Mouse (Mus musculus) olfactory bulb, adult 2 months (tissue): ENCODE measurements around the gene Apbb2. TPM values are rescaled to one million over a fixed set of nuclear protein-coding genes. Genes with fewer than 3 reads are reported as not detected.
A peak's percentile ranks its signal among the peaks of the same experiment; 100 is the strongest.
"Not testable (repeated sequence)": the region's sequence is repeated elsewhere in the genome, so short reads cannot be mapped to it uniquely, and the experiment has no call there.

Experiments
- H3K27ac ChIP-seq: fragments of 200-500 bp; 2 replicates; pipeline ENCODE4 v1.5.1; 2012; ENCODE audit warnings: low read depth, low read length; ENCODE audit not compliant: insufficient read depth
- H3K4me1 ChIP-seq: fragments of 200-500 bp; 2 replicates; pipeline ENCODE4 v1.6.1; 2012; ENCODE audit warnings: low read length; ENCODE audit not compliant: control insufficient read depth, insufficient read depth
- H3K4me3 ChIP-seq: fragments of 200-500 bp; 2 replicates; pipeline ENCODE4 v1.5.1; 2012; ENCODE audit warnings: mild to moderate bottlenecking, low read depth, low read length, moderate library complexity; ENCODE audit not compliant: insufficient read depth
- CTCF ChIP-seq: fragments of 200-500 bp; IDR thresholded peaks from 2 replicates; pipeline ENCODE4 v1.5.1; 2012; ENCODE audit warnings: low read depth, mild to moderate bottlenecking, low read length, moderate library complexity; ENCODE audit not compliant: insufficient read depth
- POLR2A ChIP-seq: fragments of 200-500 bp; IDR thresholded peaks from 2 replicates; pipeline ENCODE4 v1.6.1; 2012; ENCODE audit warnings: mild to moderate bottlenecking, low read depth, low read length, moderate library complexity; ENCODE audit not compliant: insufficient read depth
- WGBS: fragments of 180-500 bp; shearing (Covaris S2); methylation state at CpG from one replicate; pipeline ENCODE4 v1.1.7; 2018; 5-methylcytosine and 5-hydroxymethylcytosine counted together
- polyA plus RNA-seq: library from polyadenylated mRNA; stranded (reverse); fragments of >200 nt; gene quantifications from 2 replicates; pipeline ENCODE4 v1.2.4, GENCODE M21; 2012; ENCODE audit warnings: low replicate concordance; ENCODE audit not compliant: missing spikeins, insufficient read depth, insufficient read length

Apbb2 gene
- polyA plus RNA-seq, 1 experiment, result not detected

DNA sequence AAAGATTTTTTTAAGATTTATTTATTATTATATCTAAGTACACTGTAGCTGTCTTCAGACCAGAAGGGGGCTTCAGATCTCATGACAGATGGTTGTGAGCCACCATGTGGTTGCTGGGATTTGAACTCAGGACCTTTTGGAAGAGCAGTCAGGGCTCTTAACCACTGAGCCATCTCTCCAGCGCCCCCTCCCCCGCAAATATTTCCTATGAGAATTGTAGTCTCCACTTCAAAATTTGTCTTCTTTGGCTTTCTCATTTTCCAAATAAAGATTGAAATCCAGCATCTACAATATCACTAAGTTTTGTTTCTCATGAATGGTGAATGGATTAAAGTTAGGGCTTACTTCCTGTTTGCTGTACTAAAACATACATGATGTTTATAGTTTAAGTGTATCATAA, 356.1 kb downstream of the Apbb2 start:
- Histone ChIP-seq H3K4me3 (no peak overlapping the region), H3K27ac (no peak overlapping the region), H3K4me1 (peaks cover 8% of the 10 kb centered on the region; the same call in 1 of the 2 replicates)
- no peak for TF ChIP-seq POLR2A
- TF ChIP-seq CTCF, result no peak
- WGBS, result 93% methylated on average over 2 of the region's 2 CpGs

DNA sequence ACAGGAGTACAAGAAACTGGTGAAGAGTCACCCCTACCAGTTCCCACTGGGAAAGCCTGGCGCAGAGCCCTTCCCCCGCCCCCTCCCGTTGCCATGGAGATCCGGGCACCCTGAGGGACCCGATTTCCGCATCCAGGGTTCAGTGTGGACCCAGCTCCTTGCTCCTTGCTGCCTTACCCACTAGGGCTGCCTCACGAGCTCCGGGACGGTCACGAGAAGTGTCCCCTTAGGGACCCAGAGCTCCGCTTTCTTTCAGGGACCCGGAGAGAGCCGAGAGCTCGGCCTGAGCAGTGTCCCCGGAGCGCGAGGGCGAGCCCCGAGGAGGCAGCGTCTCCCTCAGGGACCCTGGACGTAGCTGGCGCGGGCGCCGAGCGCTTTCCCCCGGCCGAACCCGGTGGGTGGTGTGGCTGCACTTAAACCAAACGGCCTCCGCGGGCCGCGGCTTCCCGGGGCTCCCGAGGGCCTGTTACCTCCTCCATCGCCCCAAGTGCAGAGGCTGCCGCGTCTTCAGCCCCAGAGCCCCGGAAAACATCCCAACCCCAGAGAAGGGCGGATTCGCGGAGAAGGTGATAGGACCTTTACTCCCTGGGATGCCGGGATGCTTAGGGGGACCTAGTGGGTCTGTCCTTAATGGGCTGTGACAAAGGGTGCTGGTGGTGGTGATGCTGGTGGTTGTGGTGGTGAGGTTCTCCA, 358.7 kb downstream of the Apbb2 start, which contains the start of gene Nsun7:
Gene Nsun7, plus strand, starts transcription at position 142 of the 693 bp plus-strand sequence.
- H3K4me3 ChIP-seq, result peak within 1 kb of the TSS; percentile 75
- H3K4me1 ChIP-seq, result peaks cover 8% of the 10 kb centered on the region; the same call in 1 of the 2 replicates
- no peak for TF ChIP-seq POLR2A
- 0 out of 2 replicates have a peak, but pooled peaks have one; percentile 19 for TF ChIP-seq CTCF
- under 1% methylated on average over 44 of the region's 44 CpGs for WGBS
- no peak within 1 kb of the TSS; the same call in 1 of the 2 replicates for H3K27ac ChIP-seq

DNA sequence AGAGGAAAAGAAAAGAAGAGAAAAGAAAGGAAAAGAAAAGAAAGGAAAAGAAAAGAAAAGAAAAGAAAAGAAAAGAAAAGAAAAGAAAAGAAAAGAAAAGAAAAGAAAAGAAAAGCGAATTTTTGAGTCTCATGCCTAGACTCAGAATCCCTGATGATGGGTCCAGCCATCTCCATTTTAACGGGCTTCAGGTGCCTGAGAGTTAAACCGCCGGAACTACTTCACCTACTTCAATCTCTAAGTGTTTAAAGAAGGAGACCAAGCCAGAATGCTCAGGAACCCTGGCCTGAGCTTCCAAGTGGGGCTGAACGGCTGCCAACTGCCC, 359.2 kb downstream of the Apbb2 start:
- H3K4me1 ChIP-seq, H3K27ac ChIP-seq: not testable (repeated sequence)
- WGBS, result 3% methylated on average over 5 of the region's 5 CpGs
- peak overlapping the region; percentile 75 for H3K4me3 ChIP-seq

DNA sequence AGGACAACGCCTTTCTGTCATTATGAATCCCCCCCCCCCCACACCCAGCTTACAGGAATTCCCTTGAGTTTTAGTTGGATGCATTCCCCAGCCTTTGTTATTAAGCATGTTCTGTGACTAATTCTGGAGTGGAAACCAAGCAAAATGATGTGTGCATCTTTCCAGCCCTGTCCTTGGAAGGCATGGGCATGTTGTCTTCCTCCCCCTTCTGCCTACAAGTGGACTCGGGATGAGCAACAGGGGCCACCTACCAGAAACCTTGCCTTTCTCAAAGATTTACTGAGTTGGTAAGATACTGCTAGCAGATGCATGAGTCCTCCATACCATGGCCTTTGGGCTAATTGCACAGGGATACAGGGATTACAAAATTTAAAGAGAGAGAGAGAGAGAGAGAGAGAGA, 359.6 kb downstream of the Apbb2 start:
- 61% methylated on average over 2 of the region's 2 CpGs for WGBS
- Histone ChIP-seq H3K4me3 (no peak overlapping the region), H3K27ac (no peak overlapping the region), H3K4me1 (peaks cover 8% of the 10 kb centered on the region; the same call in 1 of the 2 replicates)
- no peak for TF ChIP-seq POLR2A
- no peak for TF ChIP-seq CTCF

DNA sequence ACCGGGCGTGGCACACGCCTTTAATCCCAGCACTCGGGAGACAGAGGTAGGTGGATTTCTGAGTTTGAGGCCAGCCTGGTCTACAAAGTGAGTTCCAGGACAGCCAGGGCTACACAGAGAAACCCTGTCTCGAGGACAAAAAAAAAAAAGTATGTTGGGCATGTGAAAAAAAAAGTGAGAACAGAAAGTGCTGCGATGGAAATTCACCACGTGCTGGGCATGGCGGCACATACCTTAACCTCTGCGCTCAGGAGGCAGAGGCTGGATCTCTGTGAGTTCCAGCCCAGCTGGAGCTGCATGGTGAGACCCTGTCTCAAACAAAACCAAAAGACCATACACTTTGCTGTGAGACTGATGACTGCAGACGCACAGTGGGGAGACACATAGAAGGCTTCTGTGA, 363.5 kb downstream of the Apbb2 start:
- no peak overlapping the region for H3K27ac ChIP-seq
- H3K4me1 ChIP-seq, result peaks cover 8% of the 10 kb centered on the region; the same call in 1 of the 2 replicates
- 90% methylated on average over 10 of the region's 10 CpGs for WGBS
- TF ChIP-seq POLR2A (no peak), CTCF (no peak)
- no peak overlapping the region for H3K4me3 ChIP-seq

DNA sequence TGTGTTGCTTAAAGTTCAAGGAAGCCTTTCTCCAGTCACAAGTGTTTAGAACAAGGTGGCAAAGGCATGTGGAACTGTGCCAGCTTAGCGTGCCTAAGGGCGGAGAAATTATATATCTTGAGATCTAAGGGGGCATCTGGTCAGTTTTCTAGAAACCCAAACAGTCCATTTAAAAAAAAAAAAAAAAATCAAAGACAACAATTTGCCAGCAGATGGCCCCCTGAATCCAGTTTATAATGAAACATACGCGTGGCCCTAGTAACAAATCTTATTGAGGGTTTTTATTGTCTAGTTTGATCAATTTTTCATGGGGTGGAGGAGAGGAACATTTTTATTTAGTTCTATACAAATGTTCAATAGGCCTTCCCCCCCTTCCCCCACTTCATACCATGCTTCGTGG, 365.4 kb downstream of the Apbb2 start:
- WGBS, result 52% methylated on average over 5 of the region's 5 CpGs
- Histone ChIP-seq H3K4me3 (no peak overlapping the region), H3K27ac (no peak overlapping the region), H3K4me1 (no peaks in the 10 kb centered on the region)
- TF ChIP-seq CTCF (no peak), POLR2A (no peak)

Other genes starting within 250 kb of the Apbb2 start
- gene Uchl1, start 57.3 kb upstream of the Apbb2 start, polyA plus RNA-seq, result not detected in 2 replicates
- gene Limch1, start 127.0 kb upstream of the Apbb2 start, polyA plus RNA-seq, result not detected in 2 replicates